Comparison of ENCODE assay signal across 8 mouse cellular contexts in genomic region chr13:51752346-51753167, GRCm38 (mm10). TPM values are rescaled to one million over a fixed set of nuclear protein-coding genes. Genes with fewer than 3 reads are reported as not detected.
DNase-seq lines count a peak whose midpoint lies in the region; ATAC-seq and TF ChIP-seq lines count a peak whose summit lies in the region.

No protein-coding gene starts in this region.

- DNase-seq in kidney, postnatal 14 days = no peak
- DNase-seq in forebrain, embryonic 10.5 days (ENCODE audit: extremely low spot score, low spot score) = no peak
- no peak for DNase-seq in gastrocnemius, postnatal 36 days
- no peak for DNase-seq in adrenal gland, adult (ENCODE audit: inconsistent age in 2 of 2, low spot score in 1 of 2)

- H3K4me2 ChIP-seq in kidney, embryonic 16.5 days (replicated peaks; ENCODE audit: low read depth, low read length) = no peak overlapping the region
- H3K4me2 ChIP-seq in midbrain, embryonic 15.5 days = no peak overlapping the region

- intact Hi-C loops in gastrocnemius, postnatal 36 days (cut with DNase I) = no loop called here

- H3K9ac ChIP-seq in kidney, embryonic 16.5 days (replicated peaks; ENCODE audit: low read length) = no peak overlapping the region; the same call in 1 of the 2 replicates
- H3K9ac ChIP-seq in midbrain, embryonic 15.5 days = no peak overlapping the region

- peak overlapping the region; percentile 60 for H3K27ac ChIP-seq in kidney, embryonic 16.5 days (ENCODE audit: low read length)
- peak overlapping the region; percentile 33 for H3K27ac ChIP-seq in bone marrow, adult 2 months (ENCODE audit: control insufficient read depth, insufficient read depth, low read depth, low read length, poor library complexity)
- peak overlapping the region; percentile 51; the same call in 1 of the 2 replicates for H3K27ac ChIP-seq in forebrain, embryonic 10.5 days
- H3K27ac ChIP-seq in midbrain, embryonic 15.5 days = 0 out of 2 replicates have a peak overlapping the region, but pooled peaks have one; percentile 45

- no peak for TF ChIP-seq POLR2A in bone marrow, adult 2 months (IDR thresholded peaks at IDR 0.05; ENCODE audit: borderline replicate concordance, control insufficient read depth, low read depth, low read length)

- WGBS in kidney, embryonic 16.5 days = 47% methylated on average over 15 of the region's 15 CpGs
- WGBS in bone marrow, adult 2 months = 71% methylated on average over 15 of the region's 15 CpGs
- 63% methylated on average over 15 of the region's 15 CpGs for WGBS in forebrain, embryonic 10.5 days
- 48% methylated on average over 15 of the region's 15 CpGs for WGBS in midbrain, embryonic 15.5 days

- peaks cover 58% of the 10 kb centered on the region for H3K4me1 ChIP-seq in kidney, embryonic 16.5 days (ENCODE audit: insufficient read depth, low read length)
- peaks cover 29% of the 10 kb centered on the region for H3K4me1 ChIP-seq in bone marrow, adult 2 months (ENCODE audit: control insufficient read depth, insufficient read depth, low read length)
- H3K4me1 ChIP-seq in forebrain, embryonic 10.5 days = peaks cover 68% of the 10 kb centered on the region
- peaks cover 22% of the 10 kb centered on the region for H3K4me1 ChIP-seq in midbrain, embryonic 15.5 days

- peak; percentile 9; the same call in 1 of the 2 replicates for ATAC-seq in kidney, embryonic 16.5 days (ENCODE audit: low FRiP score, low TSS enrichment)
- ATAC-seq in midbrain, embryonic 15.5 days (replicated peaks) = no peak; the same call in 1 of the 2 replicates
- no peak for ATAC-seq in inflammation-experienced regulatory T-cells, adult 6 months

- no peaks in the 10 kb centered on the region for H3K9me3 ChIP-seq in kidney, embryonic 16.5 days (ENCODE audit: low read length)
- no peaks in the 10 kb centered on the region for H3K9me3 ChIP-seq in forebrain, embryonic 10.5 days
- no peaks in the 10 kb centered on the region for H3K9me3 ChIP-seq in midbrain, embryonic 15.5 days

- no peaks in the 10 kb centered on the region for H3K27me3 ChIP-seq in kidney, embryonic 16.5 days (ENCODE audit: insufficient read depth, low read length)
- H3K27me3 ChIP-seq in forebrain, embryonic 10.5 days (ENCODE audit: poor library complexity, severe bottlenecking) = no peaks in the 10 kb centered on the region
- no peaks in the 10 kb centered on the region for H3K27me3 ChIP-seq in midbrain, embryonic 15.5 days (replicated peaks)

- H3K36me3 ChIP-seq in kidney, embryonic 16.5 days (ENCODE audit: insufficient read depth, low read length) = no peaks in the 10 kb centered on the region
- H3K36me3 ChIP-seq in forebrain, embryonic 10.5 days (replicated peaks) = no peaks in the 10 kb centered on the region
- no peaks in the 10 kb centered on the region for H3K36me3 ChIP-seq in midbrain, embryonic 15.5 days (replicated peaks)

- H3K4me3 ChIP-seq in kidney, embryonic 16.5 days (ENCODE audit: low read length) = no peak overlapping the region
- no peak overlapping the region for H3K4me3 ChIP-seq in bone marrow, adult 2 months (replicated peaks; ENCODE audit: control insufficient read depth, low read depth, low read length)
- H3K4me3 ChIP-seq in forebrain, embryonic 10.5 days = no peak overlapping the region
- H3K4me3 ChIP-seq in midbrain, embryonic 15.5 days = no peak overlapping the region

- no peak for TF ChIP-seq CTCF in bone marrow, adult 2 months (IDR thresholded peaks at IDR 0.05; ENCODE audit: control insufficient read depth, insufficient read depth, low read length)

RNA-seq across cellular contexts. Expression of gene Sema4d, which starts 41.0 kb away (rescaled TPM):
- 28.8 and 29.0 TPM in 2 replicates for polyA plus RNA-seq in kidney, embryonic 16.5 days (2015; fragmentation: Nextera tagmentation; extraction: Ambion mirVana)
- polyA plus RNA-seq in bone marrow, adult 2 months (2011; ENCODE audit: insufficient read depth, insufficient read length, low replicate concordance, missing spikeins) = 9.3 and 23.0 TPM in 2 replicates
- 8.0 and 8.4 TPM in 2 replicates for polyA plus RNA-seq in forebrain, embryonic 10.5 days (2016; fragmentation: Nextera tagmentation; extraction: Ambion mirVana)
- 13.4 and 15.1 TPM in 2 replicates for polyA plus RNA-seq in midbrain, embryonic 15.5 days (2015; fragmentation: Nextera tagmentation; extraction: Ambion mirVana)
- polyA plus RNA-seq in inflammation-experienced regulatory T-cells, adult 6 months (2017; shearing (Covaris generic)) = 100 to 1,000 TPM; 111 to 154 (median 126) TPM
- total RNA-seq in gastrocnemius, postnatal 36 days (2021) = 100 to 1,000 TPM; 123 to 134 TPM
